Mouse (Mus musculus) heart, adult 18-20 months (tissue): ENCODE measurements around the gene Dnlz. TPM values are rescaled to one million over a fixed set of nuclear protein-coding genes. Genes with fewer than 3 reads are reported as not detected.

Experiments
- DNase-seq, 2 experiments: peaks; one replicate each; pipeline ENCODE4 v3.0.0; 2021 to 2022; ENCODE audit warnings: mixed read lengths in 1 of 2
- total RNA-seq, 2 experiments: library from RNA; stranded (reverse); gene quantifications; 2 replicates each; pipeline ENCODE4 v1.2.3; 2021

The Dnlz gene
- total RNA-seq, 2 experiments from 2014 or later: 24.5 to 25.3 TPM

DNA sequence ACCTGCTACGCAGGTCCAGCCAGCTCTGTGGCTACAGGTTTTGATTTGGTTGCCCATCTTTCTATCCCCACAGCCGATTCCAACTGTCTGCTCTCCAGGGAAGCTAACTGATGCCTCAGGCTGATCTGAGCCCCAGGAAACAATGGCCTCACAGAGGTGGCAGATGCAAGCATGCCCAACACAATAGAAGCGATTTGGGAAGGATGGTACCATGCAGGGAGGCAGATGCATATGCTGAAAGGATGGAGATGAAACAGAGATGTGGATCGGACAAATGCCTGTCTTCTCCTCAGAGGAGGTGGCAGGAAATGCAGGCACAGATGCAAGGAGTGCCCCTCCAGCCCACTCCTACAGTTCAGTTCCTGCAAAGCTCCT, 53.1 kb downstream of the Dnlz start:
- no peak for DNase-seq

DNA sequence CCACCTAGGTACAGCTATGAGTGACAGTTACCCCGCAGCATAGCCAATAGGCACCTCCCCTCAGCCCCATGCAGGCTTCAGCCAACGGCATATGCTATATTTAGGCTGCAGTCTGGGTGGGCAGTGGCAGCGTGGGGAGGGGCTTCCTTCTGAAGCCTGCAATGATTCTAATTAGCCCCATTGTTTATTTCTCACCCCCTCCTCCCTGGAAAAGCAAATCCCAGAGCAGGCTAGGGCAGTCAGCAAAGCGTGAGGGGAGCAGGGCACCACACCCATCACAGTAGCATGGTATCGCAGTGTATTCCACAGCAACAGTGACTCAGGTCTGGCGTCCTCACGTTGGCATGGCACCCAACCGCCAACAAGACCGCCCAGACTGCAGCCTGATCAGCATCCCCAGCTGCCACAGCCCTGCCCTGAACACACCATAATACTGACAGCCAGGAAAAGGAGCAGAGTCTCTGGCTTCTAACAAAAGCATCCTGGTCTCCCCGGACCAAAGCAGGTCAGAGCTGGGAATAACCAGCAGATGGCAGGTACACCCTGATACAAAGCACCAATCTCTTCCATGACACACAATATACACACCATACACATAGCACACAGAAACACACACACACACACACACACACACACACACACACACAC, 53.6 kb downstream of the Dnlz start:
- DNase-seq: no peak

Other genes starting within 250 kb of the Dnlz start
- 10 to 100 TPM; 29.4 to 30.2 TPM for gene Nacc2, start 228.9 kb downstream of the Dnlz start, total RNA-seq
- not detected for gene Lhx3, start 143.8 kb downstream of the Dnlz start, total RNA-seq
- 10 to 100 TPM; 13.8 TPM for gene Qsox2, start 114.6 kb downstream of the Dnlz start, total RNA-seq
- gene Ccdc187, start 57.6 kb downstream of the Dnlz start, total RNA-seq: under 1 TPM; 0.05 to 0.13 TPM
- gene Gpsm1, start 36.6 kb downstream of the Dnlz start, total RNA-seq: 100 to 1,000 TPM; 175 to 238 TPM
- gene Card9, start 8.8 kb upstream of the Dnlz start, total RNA-seq: 1 to 10 TPM in 1 of 2 experiments, under 1 TPM in 1; 0.89 to 1.1 TPM
- 1 to 10 TPM; 5.8 to 5.9 TPM for gene Snapc4, start 28.5 kb upstream of the Dnlz start, total RNA-seq
- 10 to 100 TPM; 44.9 to 45.2 TPM for gene Entr1, start 37.2 kb upstream of the Dnlz start, total RNA-seq
- 100 to 1,000 TPM; 152 to 153 TPM for gene Pmpca, start 37.2 kb upstream of the Dnlz start, total RNA-seq
- 10 to 100 TPM; 15.6 to 16.3 TPM for gene Inpp5e, start 57.1 kb upstream of the Dnlz start, total RNA-seq
- 10 to 100 TPM; 38.9 to 39.2 TPM for gene Sec16a, start 93.1 kb upstream of the Dnlz start, total RNA-seq
- 10 to 100 TPM; 29.8 to 30.5 TPM for gene Notch1, start 164.6 kb upstream of the Dnlz start, total RNA-seq
- gene Egfl7, start 227.9 kb upstream of the Dnlz start, total RNA-seq: 10 to 100 TPM; 94.2 to 94.8 TPM
- gene Gm20532, start 234.5 kb upstream of the Dnlz start, total RNA-seq: not detected